Mouse (Mus musculus): Measurements from ENCODE around the gene Tmem63c. TPM values are rescaled to one million over a fixed set of nuclear protein-coding genes. Genes with fewer than 3 reads are reported as not detected.

Gene Tmem63c
- 2.7 and 2.8 TPM in 2 replicates for polyA plus RNA-seq (2016; fragmentation: Nextera tagmentation; extraction: Ambion mirVana)

DNA sequence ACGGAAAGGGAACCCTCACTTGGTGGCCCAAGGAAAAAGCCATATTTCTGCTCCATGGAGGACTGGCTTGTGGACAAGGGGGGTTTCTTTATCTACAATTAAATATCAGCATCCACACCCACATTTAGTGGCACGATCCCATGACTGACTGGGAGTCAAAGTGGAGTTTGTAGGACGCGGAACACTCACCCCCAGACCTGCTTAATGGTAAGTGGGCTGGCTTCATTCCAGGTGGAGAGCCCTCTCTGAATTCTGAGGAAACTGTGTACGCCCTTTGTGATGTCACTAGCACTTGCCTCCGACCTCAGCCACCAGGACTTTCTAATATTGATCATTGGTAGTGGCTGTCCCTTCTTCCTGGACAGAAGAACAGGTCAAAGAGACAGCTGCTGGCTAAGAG lies at the start of gene Tmem63c:
Gene Tmem63c, plus strand, starts transcription at position 301 of the 400 bp plus-strand sequence.
- H3K4me1 ChIP-seq, result peaks cover under 1% of the 10 kb centered on the region; the same call in 1 of the 2 replicates
- no peak within 1 kb of the TSS for H3K27ac ChIP-seq
- no peak within 1 kb of the TSS for H3K9ac ChIP-seq
- H3K9me3 ChIP-seq, result no peaks in the 10 kb centered on the region
- H3K4me3 ChIP-seq, result no peak within 1 kb of the TSS
- H3K27me3 ChIP-seq (replicated peaks), result peaks cover 2% of the 10 kb centered on the region; the same call in 1 of the 2 replicates
- no peak for ATAC-seq (ENCODE audit: low FRiP score, low read depth)
- H3K36me3 ChIP-seq, result no peaks in the 10 kb centered on the region
- WGBS, result 86% methylated on average over 6 of the region's 6 CpGs
- no peak within 1 kb of the TSS for H3K4me2 ChIP-seq (replicated peaks)

GRCm38 (mm10) chr12:86973216-86973615 lies 47.9 kb upstream of the Tmem63c start:
- Histone ChIP-seq H3K4me3 (no peak overlapping the region), H3K4me2 (replicated peaks) (no peak overlapping the region), H3K27me3 (replicated peaks) (peaks cover 15% of the 10 kb centered on the region), H3K9me3 (no peaks in the 10 kb centered on the region), H3K27ac (no peak overlapping the region), H3K4me1 (peaks cover 31% of the 10 kb centered on the region), H3K9ac (no peak overlapping the region), H3K36me3 (no peaks in the 10 kb centered on the region)
- WGBS, result 39% methylated on average over 7 of the region's 7 CpGs
- ATAC-seq (ENCODE audit: low FRiP score, low read depth), result no peak

GRCm38 (mm10) chr12:86973706-86974105 lies 47.4 kb upstream of the Tmem63c start:
- H3K9ac ChIP-seq, result no peak overlapping the region
- peaks cover 31% of the 10 kb centered on the region for H3K4me1 ChIP-seq
- no peak overlapping the region for H3K27ac ChIP-seq
- no peaks in the 10 kb centered on the region for H3K9me3 ChIP-seq
- peaks cover 16% of the 10 kb centered on the region for H3K27me3 ChIP-seq (replicated peaks)
- no peak overlapping the region for H3K4me3 ChIP-seq
- H3K4me2 ChIP-seq (replicated peaks), result no peak overlapping the region
- no peak for ATAC-seq (ENCODE audit: low FRiP score, low read depth)
- H3K36me3 ChIP-seq, result no peaks in the 10 kb centered on the region
- 49% methylated on average over 8 of the region's 8 CpGs for WGBS

DNA sequence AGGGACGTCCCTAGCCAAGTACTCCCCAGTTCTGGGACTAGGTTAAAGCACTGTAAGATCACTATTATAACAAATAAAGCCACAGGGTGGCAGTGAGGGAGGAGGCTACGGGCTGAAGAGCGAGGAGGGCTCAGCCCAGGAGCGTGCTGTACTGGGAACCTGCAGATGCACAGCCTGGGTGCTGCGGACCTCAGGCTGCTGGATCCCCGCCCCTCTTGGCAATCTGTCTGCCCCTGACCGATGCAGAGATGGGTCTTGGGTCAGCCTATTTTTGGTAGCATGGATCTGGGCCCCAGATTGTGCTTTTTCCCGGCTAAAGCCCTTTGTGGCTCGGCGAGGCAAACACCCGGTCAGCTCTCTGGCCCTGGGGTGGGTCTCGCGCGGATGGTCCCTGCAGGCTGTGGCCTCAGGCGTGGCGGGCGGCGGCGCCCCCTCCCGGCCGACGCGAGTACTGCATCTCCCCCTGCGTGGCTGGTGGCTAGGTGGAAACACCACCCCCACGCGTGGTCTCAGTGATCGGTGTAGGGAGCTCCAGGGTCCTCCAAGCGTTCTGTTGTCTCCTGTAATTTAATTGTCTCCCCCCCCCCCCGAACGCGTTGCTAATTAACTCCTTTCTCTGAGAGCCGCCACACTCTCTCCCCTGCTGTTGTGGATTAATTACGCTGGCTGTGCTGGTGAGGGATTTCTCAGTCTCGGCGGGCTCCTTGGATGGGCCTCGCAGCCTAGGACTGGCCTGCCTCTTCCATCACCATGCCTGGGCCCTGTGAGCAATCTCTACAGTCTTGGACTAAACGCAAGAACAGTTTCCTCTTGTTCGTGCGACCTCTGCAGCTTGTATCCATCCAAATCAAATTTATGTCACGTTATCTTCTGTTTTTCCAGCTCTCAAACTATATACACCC lies 46.5 kb upstream of the Tmem63c start:
- H3K36me3 ChIP-seq, result no peaks in the 10 kb centered on the region
- H3K27me3 ChIP-seq (replicated peaks), result peaks cover 19% of the 10 kb centered on the region
- H3K4me2 ChIP-seq (replicated peaks), result peak overlapping the region; percentile 60
- peak overlapping the region; percentile 12; the same call in 1 of the 2 replicates for H3K27ac ChIP-seq
- H3K4me3 ChIP-seq, result 0 out of 2 replicates have a peak overlapping the region, but pooled peaks have one; percentile 12
- peak overlapping the region; percentile 44 for H3K9ac ChIP-seq
- H3K9me3 ChIP-seq, result no peaks in the 10 kb centered on the region
- WGBS, result 8% methylated on average over 40 of the region's 40 CpGs
- ATAC-seq (ENCODE audit: low FRiP score, low read depth), result peak; percentile 71
- H3K4me1 ChIP-seq, result peaks cover 31% of the 10 kb centered on the region

GRCm38 (mm10) chr12:86975761-86976160 lies 45.4 kb upstream of the Tmem63c start:
- H3K4me1 ChIP-seq, result peaks cover 31% of the 10 kb centered on the region
- 64% methylated on average over 10 of the region's 10 CpGs for WGBS
- H3K27ac ChIP-seq, result no peak overlapping the region
- H3K4me2 ChIP-seq (replicated peaks), result no peak overlapping the region
- H3K36me3 ChIP-seq, result no peaks in the 10 kb centered on the region
- ATAC-seq (ENCODE audit: low FRiP score, low read depth), result no peak
- H3K4me3 ChIP-seq, result no peak overlapping the region
- peaks cover 30% of the 10 kb centered on the region for H3K27me3 ChIP-seq (replicated peaks)
- H3K9ac ChIP-seq, result no peak overlapping the region
- H3K9me3 ChIP-seq, result no peaks in the 10 kb centered on the region

GRCm38 (mm10) chr12:86976511-86977168 lies 44.5 kb upstream of the Tmem63c start:
- Histone ChIP-seq H3K4me2 (replicated peaks) (no peak overlapping the region), H3K4me1 (peaks cover 31% of the 10 kb centered on the region), H3K36me3 (no peaks in the 10 kb centered on the region), H3K27me3 (replicated peaks) (peaks cover 39% of the 10 kb centered on the region), H3K9ac (no peak overlapping the region), H3K27ac (no peak overlapping the region), H3K4me3 (no peak overlapping the region), H3K9me3 (no peaks in the 10 kb centered on the region)
- ATAC-seq (ENCODE audit: low FRiP score, low read depth), result no peak
- 66% methylated on average over 6 of the region's 6 CpGs for WGBS

DNA sequence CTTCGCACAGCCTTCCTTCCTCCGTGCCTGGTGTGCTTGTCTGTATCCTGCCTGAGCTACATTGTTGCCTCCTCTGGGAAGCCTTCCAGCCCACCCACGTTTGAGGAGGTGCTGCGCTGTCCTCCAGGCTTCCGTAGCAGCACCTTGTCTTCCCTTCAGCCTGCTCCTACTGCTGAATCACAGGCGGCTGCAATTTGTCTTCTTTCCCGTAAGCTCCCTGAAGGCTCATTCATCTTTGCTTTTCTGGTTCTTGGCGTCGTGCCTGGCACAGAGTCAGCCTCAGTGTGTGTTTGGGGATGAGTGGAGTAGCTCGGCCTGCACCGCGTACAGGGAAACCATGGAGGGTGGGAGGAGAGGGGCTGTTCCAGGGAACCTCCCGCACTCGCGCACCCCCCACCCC lies 43.3 kb upstream of the Tmem63c start:
- WGBS, result 16% methylated on average over 15 of the region's 15 CpGs
- Histone ChIP-seq H3K9ac (no peak overlapping the region), H3K4me1 (peaks cover 30% of the 10 kb centered on the region), H3K36me3 (no peaks in the 10 kb centered on the region), H3K9me3 (no peaks in the 10 kb centered on the region), H3K4me2 (replicated peaks) (peak overlapping the region; percentile 17; the same call in 1 of the 2 replicates), H3K27ac (no peak overlapping the region), H3K4me3 (no peak overlapping the region), H3K27me3 (replicated peaks) (peaks cover 50% of the 10 kb centered on the region)
- peak; percentile 42; the same call in 1 of the 2 replicates for ATAC-seq (ENCODE audit: low FRiP score, low read depth)

DNA sequence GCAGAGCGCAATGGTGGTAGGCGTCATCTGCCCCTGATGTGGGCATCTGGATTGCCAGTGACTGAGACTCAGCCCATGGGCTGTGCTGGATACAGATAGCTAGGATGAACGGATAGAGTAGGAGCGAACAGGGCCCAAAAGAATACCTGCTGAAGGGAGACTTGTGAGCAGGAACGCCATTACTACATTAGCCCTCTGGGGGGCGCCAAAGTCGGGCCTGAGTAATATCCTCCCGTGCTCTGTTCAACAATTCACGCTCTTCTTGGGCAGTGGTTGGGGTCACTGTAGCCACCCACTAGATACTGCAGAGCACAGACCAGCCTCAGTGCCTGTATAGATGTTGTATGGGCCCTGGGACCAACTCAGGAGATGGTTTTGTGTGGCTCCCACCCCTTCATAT lies 40.0 kb upstream of the Tmem63c start:
- no peak for ATAC-seq (ENCODE audit: low FRiP score, low read depth)
- no peak overlapping the region for H3K4me2 ChIP-seq (replicated peaks)
- 29% methylated on average over 9 of the region's 9 CpGs for WGBS
- no peak overlapping the region for H3K9ac ChIP-seq
- no peak overlapping the region for H3K4me3 ChIP-seq
- no peak overlapping the region for H3K27ac ChIP-seq
- no peaks in the 10 kb centered on the region for H3K9me3 ChIP-seq
- H3K36me3 ChIP-seq, result no peaks in the 10 kb centered on the region
- H3K27me3 ChIP-seq (replicated peaks), result peaks cover 73% of the 10 kb centered on the region
- H3K4me1 ChIP-seq, result peaks cover 22% of the 10 kb centered on the region

DNA sequence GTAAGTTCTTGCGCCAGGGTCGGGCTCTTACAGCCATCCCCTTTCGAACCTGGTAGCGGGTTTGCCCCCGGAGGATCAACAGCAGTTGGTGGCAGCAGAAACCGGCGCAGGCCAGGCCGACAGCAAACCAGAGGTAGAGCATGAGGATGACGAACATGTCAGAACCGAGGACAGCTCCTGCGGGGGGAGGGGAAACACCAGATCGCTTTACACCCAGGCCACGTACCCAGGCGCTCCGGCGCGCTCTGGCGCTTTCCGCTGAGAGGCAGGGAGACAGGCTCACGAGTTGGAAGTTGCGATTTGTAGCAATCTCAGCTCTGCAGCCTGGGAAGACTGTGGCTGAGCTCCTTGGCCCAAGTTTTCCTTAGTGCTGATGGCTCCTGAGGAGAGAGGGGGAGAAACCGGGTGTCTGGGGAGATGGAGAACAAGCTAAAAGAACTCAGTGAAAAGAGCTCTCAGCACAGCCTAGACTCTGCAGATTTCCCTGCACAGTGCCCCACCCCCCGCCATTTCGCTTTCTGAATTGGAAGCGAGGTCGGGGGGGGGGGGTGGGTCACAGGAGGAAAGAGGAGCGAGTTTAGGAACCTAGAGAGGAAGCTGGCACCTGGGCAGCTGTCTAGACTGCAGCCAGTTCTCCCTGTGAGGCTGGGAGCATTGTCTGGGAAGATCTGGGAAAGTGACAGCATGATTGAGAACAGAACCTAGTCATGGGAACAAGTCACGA lies 37.5 kb upstream of the Tmem63c start:
- peaks cover 89% of the 10 kb centered on the region for H3K27me3 ChIP-seq (replicated peaks)
- peak overlapping the region; percentile 53 for H3K4me2 ChIP-seq (replicated peaks)
- peak overlapping the region; percentile 29 for H3K9ac ChIP-seq
- no peak overlapping the region; the same call in 1 of the 2 replicates for H3K4me3 ChIP-seq
- no peaks in the 10 kb centered on the region for H3K36me3 ChIP-seq
- peaks cover 14% of the 10 kb centered on the region for H3K4me1 ChIP-seq
- 2% methylated on average over 28 of the region's 28 CpGs for WGBS
- peak; percentile 57; the same call in 1 of the 2 replicates for ATAC-seq (ENCODE audit: low FRiP score, low read depth)
- H3K9me3 ChIP-seq, result no peaks in the 10 kb centered on the region
- no peak overlapping the region for H3K27ac ChIP-seq

DNA sequence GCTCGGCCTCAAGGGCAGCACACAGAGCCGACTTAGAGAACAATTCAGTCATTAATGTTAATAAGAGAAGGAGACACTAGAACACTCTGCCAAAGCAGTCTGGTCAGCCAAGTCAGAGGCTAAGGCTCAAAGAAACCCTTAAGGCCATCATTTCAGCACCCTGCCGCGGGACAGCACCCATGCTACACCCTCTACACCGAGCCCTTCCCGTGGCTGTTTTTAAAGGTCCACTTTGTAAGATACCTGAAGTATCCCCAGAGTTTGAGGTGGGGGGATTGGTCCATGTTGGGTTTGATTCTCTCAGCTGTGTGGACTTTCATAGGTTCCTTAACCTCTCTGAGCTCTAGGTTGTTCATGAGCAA lies 37.0 kb upstream of the Tmem63c start:
- Histone ChIP-seq H3K27ac (no peak overlapping the region), H3K36me3 (no peaks in the 10 kb centered on the region), H3K9ac (no peak overlapping the region), H3K4me3 (no peak overlapping the region), H3K27me3 (replicated peaks) (peaks cover 90% of the 10 kb centered on the region), H3K4me1 (peaks cover 14% of the 10 kb centered on the region), H3K4me2 (replicated peaks) (peak overlapping the region; percentile 53), H3K9me3 (no peaks in the 10 kb centered on the region)
- 5% methylated on average over 6 of the region's 6 CpGs for WGBS
- ATAC-seq (ENCODE audit: low FRiP score, low read depth), result no peak

DNA sequence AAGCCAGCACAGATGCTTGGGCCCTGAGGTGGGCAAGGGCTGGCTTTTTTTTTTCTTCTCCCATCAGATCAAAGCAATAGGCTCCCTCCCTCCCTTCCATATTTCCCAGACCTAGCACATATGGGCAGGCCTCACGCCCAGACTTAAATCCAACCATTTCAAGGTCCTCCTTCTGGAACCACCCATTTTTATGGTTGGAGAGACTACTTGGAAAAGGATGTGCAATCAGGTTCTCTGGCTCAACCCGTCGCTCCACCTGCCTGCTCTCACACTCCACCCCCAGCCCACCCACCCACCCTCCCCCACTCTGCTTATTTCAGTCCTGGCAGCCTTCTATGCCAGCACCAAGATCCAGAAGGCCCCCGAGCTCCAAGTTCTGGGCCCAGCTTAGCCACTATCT lies 34.6 kb upstream of the Tmem63c start:
- Histone ChIP-seq H3K9me3 (no peaks in the 10 kb centered on the region), H3K4me2 (replicated peaks) (no peak overlapping the region), H3K4me3 (no peak overlapping the region), H3K27ac (no peak overlapping the region), H3K9ac (no peak overlapping the region), H3K27me3 (replicated peaks) (peaks cover 96% of the 10 kb centered on the region), H3K4me1 (peaks cover 28% of the 10 kb centered on the region), H3K36me3 (no peaks in the 10 kb centered on the region)
- 67% methylated on average over 4 of the region's 4 CpGs for WGBS
- no peak for ATAC-seq (ENCODE audit: low FRiP score, low read depth)

DNA sequence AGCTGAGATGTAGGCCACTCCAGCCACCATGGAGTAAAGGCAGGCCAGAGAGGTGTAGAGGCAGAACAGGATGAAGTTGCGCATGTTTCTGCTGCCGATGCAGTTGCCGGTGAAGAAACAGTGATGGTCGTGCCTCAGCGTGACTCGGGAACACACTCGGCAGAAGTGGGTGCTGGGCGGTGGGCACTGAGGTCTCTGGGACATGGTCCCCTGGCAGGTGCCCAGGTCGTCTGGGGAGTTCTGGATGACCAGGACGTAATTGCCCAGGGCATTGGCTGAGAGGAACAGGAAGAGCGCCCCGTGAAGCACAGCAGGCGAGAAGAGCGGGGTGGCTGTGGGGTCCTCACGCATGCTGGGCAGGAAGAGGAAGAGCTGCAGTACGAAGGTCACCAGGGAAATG lies 32.9 kb upstream of the Tmem63c start:
- Histone ChIP-seq H3K4me3 (no peak overlapping the region), H3K9ac (no peak overlapping the region), H3K36me3 (no peaks in the 10 kb centered on the region), H3K4me2 (replicated peaks) (no peak overlapping the region), H3K9me3 (no peaks in the 10 kb centered on the region), H3K27me3 (replicated peaks) (peaks cover 81% of the 10 kb centered on the region), H3K4me1 (peaks cover 25% of the 10 kb centered on the region), H3K27ac (no peak overlapping the region)
- 46% methylated on average over 16 of the region's 16 CpGs for WGBS
- no peak for ATAC-seq (ENCODE audit: low FRiP score, low read depth)

Data from neural tube, embryonic 12.5 days (tissue).